Mouse (Mus musculus) embryonic fibroblast, embryonic 13.5 days (primary cell): ENCODE measurements at regions not wholly inside any gene's neighbourhood (a gene's known extent, or its start where the extent isn't known, plus 50 kb on each side); places are given as distances from the start of the nearest gene placed in this dataset.
"Not testable (repeated sequence)": the region's sequence is repeated elsewhere in the genome, so short reads cannot be mapped to it uniquely, and the experiment has no call there.

Source experiments
- H3K27ac ChIP-seq: 2 replicates; pipeline ENCODE4 v1.5.1; 2012; ENCODE audit warnings: low read length, control low read depth, inconsistent platforms; ENCODE audit not compliant: insufficient read depth
- H3K4me1 ChIP-seq: 2 replicates; pipeline ENCODE4 v1.6.1; 2011; ENCODE audit warnings: low read length; ENCODE audit not compliant: control insufficient read depth, insufficient read depth
- H3K4me3 ChIP-seq: 2 replicates; pipeline ENCODE4 v1.5.1; 2011; ENCODE audit warnings: mild to moderate bottlenecking, control low read depth, low read length; ENCODE audit not compliant: insufficient read depth
- CTCF ChIP-seq: IDR thresholded peaks from 2 replicates; pipeline ENCODE4 v1.5.1; 2011; ENCODE audit warnings: mild to moderate bottlenecking, control low read depth, low read length, moderate library complexity, borderline replicate concordance; ENCODE audit not compliant: insufficient read depth
- POLR2A ChIP-seq: IDR thresholded peaks from 2 replicates; pipeline ENCODE4 v1.6.1; 2011; ENCODE audit warnings: low read depth, mild to moderate bottlenecking, control low read depth, low read length, moderate library complexity

DNA sequence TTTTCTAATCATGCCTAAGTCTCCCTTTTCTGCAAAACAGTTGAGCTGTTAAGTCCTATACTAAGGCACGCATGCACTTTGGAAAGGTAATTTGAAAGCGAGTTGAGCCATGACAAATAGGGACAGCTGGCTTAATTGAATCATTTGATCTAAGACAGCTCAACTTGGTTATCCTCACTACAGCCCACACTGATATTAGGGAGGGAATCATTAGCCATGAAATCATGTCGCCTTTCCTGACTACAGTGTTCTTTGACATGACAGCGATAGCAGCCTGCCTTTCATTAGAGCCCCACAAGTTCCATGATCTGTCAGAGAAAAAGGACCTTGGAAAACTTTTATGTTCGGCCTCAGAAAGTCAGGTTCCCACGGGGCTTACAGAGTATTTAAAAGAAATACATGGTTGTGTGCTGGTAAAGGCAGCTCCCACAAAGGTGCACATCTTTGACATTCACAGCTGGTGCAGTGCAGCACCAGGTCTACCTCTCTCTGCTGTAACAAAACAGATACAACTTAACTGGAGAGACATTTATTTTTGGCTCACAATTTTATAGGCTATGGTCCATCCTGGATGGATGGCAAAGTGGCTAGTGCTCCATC is 803.5 kb downstream of the Cypt12 start:
- no peak for TF ChIP-seq CTCF
- TF ChIP-seq POLR2A: no peak
- Histone ChIP-seq H3K4me1 (no peaks in the 10 kb centered on the region), H3K4me3 (no peak overlapping the region), H3K27ac (no peak overlapping the region)

DNA sequence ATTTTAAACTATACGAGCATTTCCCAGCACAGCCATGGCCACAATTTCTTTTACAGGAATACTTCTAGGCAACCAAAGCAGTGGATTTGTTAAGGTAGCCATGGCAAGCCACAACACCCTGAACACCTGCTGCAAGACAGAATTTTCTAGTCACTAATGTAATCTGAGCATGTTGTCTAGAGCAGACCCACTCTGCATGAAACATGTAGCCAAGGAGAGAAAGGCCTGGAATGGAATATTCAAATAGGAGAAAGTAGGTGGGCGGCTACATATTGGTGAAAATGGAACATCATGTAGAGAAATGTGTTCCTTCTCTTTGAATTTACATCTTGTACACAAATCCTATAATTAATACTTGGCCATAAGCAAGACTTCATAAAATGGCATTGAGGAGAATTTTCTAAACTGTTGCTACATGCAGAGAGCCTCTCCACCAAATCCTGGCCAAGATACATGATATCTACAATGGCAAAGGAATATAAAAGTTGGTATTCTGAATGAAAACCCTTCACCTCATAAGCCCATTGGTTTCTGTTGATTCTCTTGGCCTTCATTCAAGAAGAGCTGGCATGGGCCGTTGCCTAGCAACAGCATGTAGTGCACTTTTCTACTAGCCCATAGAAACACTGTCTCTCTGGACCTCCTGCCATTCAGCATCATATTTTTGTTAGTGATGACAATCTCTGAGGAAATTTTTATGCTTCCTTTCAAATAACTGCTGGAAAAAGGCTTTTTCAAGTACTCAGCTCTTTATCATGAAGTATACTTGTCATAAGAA is 816.3 kb downstream of the Cypt12 start:
- no peak overlapping the region for H3K27ac ChIP-seq
- H3K4me3 ChIP-seq: no peak overlapping the region
- no peaks in the 10 kb centered on the region for H3K4me1 ChIP-seq
- TF ChIP-seq CTCF (no peak), POLR2A (no peak)

DNA sequence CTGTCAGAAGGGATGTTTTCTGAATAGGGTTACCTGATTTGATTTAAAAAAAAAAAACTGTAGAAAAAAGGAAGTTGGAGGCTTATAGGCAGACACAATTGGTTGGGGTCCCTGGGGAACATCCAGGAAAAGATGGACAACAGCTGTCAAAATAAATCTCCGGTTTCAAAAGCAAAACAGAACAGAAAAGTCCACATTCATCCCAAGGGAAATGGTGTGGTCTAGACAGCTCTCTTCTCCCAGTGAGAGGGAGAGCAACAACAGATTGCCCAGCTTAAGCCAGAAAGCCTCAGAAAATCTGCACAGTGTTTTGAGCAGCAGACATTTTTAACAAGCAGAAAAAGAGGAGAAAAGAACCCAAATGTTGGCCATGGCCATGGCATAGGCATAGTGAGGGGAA is 830.3 kb downstream of the Cypt12 start:
- TF ChIP-seq CTCF (no peak), POLR2A (no peak)
- no peak overlapping the region for H3K4me3 ChIP-seq
- no peaks in the 10 kb centered on the region for H3K4me1 ChIP-seq
- no peak overlapping the region for H3K27ac ChIP-seq

DNA sequence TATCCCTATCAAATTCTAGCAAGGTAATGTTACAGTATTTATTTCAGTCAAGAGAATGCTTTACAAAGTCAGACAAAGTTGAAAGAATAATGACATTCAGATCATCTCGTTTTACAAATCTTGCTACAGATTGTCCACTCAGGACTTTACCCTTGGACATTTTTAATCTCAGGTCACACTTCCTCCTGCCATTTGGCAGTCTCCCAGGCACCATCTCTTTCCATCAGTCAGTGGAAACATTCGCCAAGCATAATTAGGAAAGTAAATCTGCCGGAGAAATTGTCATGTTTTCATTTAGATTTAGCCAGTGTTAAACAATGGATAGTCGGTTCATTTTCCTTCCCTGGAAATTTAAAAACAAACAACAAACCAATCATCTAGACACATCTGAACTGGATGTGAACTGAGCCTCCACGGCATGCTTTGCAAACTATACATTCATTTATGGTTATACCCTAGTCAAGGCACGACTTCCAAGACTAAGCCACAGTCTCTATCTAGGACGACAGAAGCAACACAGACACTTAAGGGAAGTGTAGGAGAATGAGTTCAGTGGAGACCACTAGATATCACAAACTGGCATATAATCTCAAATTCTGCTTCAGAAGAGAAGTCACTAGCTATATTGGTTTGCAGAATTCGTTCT is 839.4 kb downstream of the Cypt12 start:
- H3K27ac ChIP-seq: no peak overlapping the region
- H3K4me3 ChIP-seq: no peak overlapping the region
- TF ChIP-seq POLR2A: no peak
- no peak for TF ChIP-seq CTCF
- no peaks in the 10 kb centered on the region for H3K4me1 ChIP-seq

DNA sequence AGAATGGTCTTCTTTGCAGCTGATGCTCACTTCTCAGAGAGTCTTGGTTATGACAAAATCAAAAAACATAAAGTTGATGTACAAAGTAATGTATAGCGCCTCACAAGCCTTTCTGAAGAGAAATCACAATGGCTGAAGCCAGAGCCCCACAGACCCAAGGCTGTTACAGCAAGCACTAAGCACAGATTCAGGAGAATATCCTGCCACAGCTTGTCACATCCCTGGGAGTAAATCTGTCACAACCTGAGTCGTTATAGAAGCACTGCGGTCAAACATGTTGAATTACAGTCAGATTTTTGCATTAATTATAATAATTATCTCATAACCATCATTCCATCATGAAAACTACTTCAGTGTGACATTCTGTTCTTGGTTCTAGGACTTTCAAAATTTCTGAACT is 825.7 kb downstream of the 1700064H15Rik start:
- H3K4me1 ChIP-seq: no peaks in the 10 kb centered on the region
- no peak overlapping the region for H3K4me3 ChIP-seq
- no peak overlapping the region for H3K27ac ChIP-seq
- no peak for TF ChIP-seq POLR2A
- TF ChIP-seq CTCF: no peak

DNA sequence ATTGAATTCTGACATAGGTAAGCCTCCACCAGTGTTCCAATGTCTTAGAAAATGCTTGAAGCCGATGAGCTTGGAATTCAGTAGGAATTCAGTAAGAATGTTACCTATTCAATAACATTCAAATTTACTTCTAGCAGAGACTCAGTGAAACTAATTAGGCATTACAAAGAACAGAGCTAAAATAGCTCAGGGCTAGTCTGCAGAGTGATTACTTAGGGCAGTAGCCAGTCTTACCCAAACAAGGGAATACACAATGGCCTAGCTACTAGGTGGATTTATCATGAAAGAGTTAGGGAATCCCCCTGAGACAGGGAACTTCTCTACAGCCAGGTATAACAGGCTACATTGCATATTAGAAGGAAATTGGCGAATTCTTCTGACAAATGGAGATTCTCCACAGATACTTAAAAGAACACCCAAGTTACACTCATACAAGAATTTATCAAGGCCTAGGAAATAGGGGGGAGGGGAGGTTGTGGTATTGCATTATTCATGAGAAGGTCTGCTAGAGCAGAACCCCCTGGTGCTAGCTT is 799.6 kb downstream of the 1700064H15Rik start:
- H3K27ac ChIP-seq: not testable (repeated sequence)

DNA sequence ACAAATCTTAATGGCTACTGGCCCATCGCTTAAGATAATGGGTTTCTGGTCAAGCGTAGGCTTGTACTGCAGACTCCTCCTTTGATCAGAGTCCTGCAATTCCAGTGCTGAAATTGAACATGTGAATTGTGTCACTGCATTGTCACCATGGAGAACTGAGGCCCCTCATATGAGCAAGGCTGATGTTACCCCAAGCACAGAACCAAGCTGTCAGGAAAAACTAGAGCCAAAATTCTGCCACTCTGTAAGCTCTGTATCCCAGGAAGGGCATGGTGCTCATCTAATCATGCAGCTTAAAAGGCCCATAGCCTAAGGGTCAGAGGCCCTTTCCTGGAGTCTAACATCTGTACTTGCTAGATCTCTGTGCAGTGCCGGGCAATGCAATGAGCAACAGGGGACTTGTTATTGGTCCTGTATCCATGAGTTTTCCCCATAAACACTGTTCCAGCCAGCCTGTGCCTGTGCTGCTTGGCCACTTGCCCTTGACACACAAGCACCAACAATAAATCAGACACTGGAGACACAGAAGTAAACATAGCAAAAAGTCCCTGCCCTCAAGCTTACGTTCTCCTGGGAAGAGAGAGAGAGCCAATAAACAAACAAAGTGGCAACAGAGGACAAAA is 760.2 kb downstream of the 1700064H15Rik start:
- no peaks in the 10 kb centered on the region for H3K4me1 ChIP-seq
- TF ChIP-seq CTCF (no peak), POLR2A (no peak)
- no peak overlapping the region for H3K4me3 ChIP-seq
- no peak overlapping the region for H3K27ac ChIP-seq

More for the DNA sequence above, 799.6 kb downstream of the 1700064H15Rik start:
- H3K4me3 ChIP-seq, H3K4me1 ChIP-seq: not testable (repeated sequence)

DNA sequence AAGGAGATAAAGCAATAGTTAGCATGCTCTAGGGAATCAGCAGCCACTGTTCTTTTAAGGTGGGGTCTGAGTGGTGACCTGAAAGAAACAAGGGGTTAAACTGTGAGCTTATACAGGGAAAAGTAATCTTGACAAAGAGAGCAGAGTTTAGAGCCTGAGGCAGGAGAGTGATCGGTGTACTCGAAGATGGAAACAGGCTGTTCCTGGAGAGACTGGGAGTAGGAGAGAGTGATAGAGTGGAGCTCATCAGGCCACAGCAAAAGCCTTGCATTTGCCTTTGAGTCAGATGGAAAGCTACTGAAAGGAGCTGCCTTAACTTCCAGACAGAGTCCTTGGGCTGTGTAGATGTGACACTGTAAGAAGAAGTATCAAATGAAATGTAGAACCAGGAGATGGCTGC is 759.7 kb downstream of the 1700064H15Rik start:
- no peak overlapping the region for H3K4me3 ChIP-seq
- H3K27ac ChIP-seq: no peak overlapping the region
- H3K4me1 ChIP-seq: no peaks in the 10 kb centered on the region
- TF ChIP-seq CTCF (no peak), POLR2A (no peak)

DNA sequence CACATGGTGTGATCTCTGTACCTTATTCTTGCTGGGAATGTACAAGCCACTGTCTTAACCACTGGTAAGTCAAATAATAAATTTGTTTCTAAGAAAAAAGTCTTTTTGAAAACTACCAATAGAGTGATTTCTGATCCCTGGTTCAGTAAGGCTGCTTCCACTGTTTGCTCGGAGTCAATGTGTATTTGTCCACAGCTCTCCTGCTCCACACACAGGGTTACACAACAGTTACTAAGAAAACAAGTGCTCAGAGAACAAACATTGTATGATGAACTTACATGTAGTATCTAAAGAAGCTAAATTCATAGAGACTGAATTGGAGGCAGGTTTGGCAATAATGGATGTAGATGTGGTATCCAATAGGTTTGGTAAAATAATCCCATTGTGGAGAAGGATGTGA is 751.4 kb downstream of the 1700064H15Rik start:
- Histone ChIP-seq H3K27ac (no peak overlapping the region), H3K4me1 (no peaks in the 10 kb centered on the region), H3K4me3 (no peak overlapping the region)
- TF ChIP-seq CTCF (no peak), POLR2A (no peak)

DNA sequence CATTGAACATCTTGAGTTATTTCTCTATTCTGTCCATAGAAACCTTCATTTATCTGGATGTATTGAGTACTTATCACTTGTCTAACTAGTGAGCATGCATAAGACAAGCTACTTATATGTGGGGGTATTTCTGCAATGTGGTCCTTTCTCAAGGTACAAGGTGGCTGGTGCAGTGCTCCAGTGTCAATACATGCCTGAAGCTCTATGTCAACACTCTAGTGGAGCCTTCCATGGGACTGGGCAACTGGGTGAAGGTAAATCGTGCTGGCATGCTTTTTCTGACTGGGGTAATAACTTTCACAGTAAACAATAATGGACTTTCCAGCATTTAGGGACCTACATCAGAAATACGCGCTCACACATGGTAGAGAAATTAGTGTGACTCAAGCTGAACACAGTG is 750.9 kb downstream of the 1700064H15Rik start:
- Histone ChIP-seq H3K4me3 (no peak overlapping the region), H3K4me1 (no peaks in the 10 kb centered on the region), H3K27ac (no peak overlapping the region)
- TF ChIP-seq CTCF: no peak
- no peak for TF ChIP-seq POLR2A
